Mouse (Mus musculus) T-helper 2 cell (primary cell): ENCODE data around the gene Ciao1.
"Not testable (repeated sequence)": the region's sequence is repeated elsewhere in the genome, so short reads cannot be mapped to it uniquely, and the experiment has no call there.

Experiments
- in situ Hi-C: fragments of 300-600 bp; cut with MboI, MseI; formaldehyde crosslinking; loops from one replicate; pipeline ENCODE4 v1.15.1; 2025; ENCODE audit warnings: high pct_unique_total_duplicates

The Ciao1 gene

GRCm38 (mm10) chr2:127247592-127248333 is at the start of gene Ciao1, which contains the start of gene Tmem127:
Gene Ciao1 (minus strand): TSS chr2:127247816.
Gene Tmem127 (plus strand): TSS chr2:127247908.
- in situ Hi-C loops: loop anchor here (5.0 to 25.0 kb wide), 2 partner anchors 35 to 1415 kb away; no protein-coding TSS in a partner anchor

- in situ Hi-C loops: no loop called here
Observed at GRCm38 (mm10) chr2:127297001-127297805, 49.6 kb upstream of the Ciao1 start.

- in situ Hi-C loops: no loop called here
Observed at GRCm38 (mm10) chr2:127292250-127292649, 44.6 kb upstream of the Ciao1 start.

GRCm38 (mm10) chr2:127278162-127278561 is 30.5 kb upstream of the Ciao1 start:
- in situ Hi-C loops: no loop called here

GRCm38 (mm10) chr2:127275551-127276320 is 28.1 kb upstream of the Ciao1 start:
- in situ Hi-C loops: no loop called here

- in situ Hi-C loops: no loop called here
Observed at GRCm38 (mm10) chr2:127274590-127274989, 27.0 kb upstream of the Ciao1 start.

- in situ Hi-C loops: no loop called here
Observed at GRCm38 (mm10) chr2:127272806-127273205, 25.2 kb upstream of the Ciao1 start.

- in situ Hi-C loops: not testable (repeated sequence)
Observed at GRCm38 (mm10) chr2:127272049-127272448, 24.4 kb upstream of the Ciao1 start.

- in situ Hi-C loops: no loop called here
Observed at GRCm38 (mm10) chr2:127271042-127271515, 23.5 kb upstream of the Ciao1 start.

- in situ Hi-C loops: no loop called here
Observed at GRCm38 (mm10) chr2:127270300-127271041, 22.9 kb upstream of the Ciao1 start.

- in situ Hi-C loops: no loop called here
Observed at GRCm38 (mm10) chr2:127269491-127270299, 22.1 kb upstream of the Ciao1 start, which contains the start of gene Stard7. Gene Stard7 (plus strand): TSS chr2:127270218.

- in situ Hi-C loops: no loop called here
Observed at GRCm38 (mm10) chr2:127267854-127268253, 20.2 kb upstream of the Ciao1 start.

- in situ Hi-C loops: no loop called here
Observed at GRCm38 (mm10) chr2:127262480-127262879, 14.9 kb upstream of the Ciao1 start.

- in situ Hi-C loops: no loop called here
Observed at GRCm38 (mm10) chr2:127259340-127259739, 11.7 kb upstream of the Ciao1 start.

- in situ Hi-C loops: no loop called here
Observed at GRCm38 (mm10) chr2:127255294-127255693, 7.7 kb upstream of the Ciao1 start.

GRCm38 (mm10) chr2:127254604-127255134 is 7.1 kb upstream of the Ciao1 start:
- in situ Hi-C loops: loop anchor here (5.0 kb wide), 1 partner anchor 88 kb away; no protein-coding TSS in a partner anchor

GRCm38 (mm10) chr2:127252787-127253186 is 5.2 kb upstream of the Ciao1 start:
- in situ Hi-C loops: loop anchor here (5.0 kb wide), 1 partner anchor 90 kb away; no protein-coding TSS in a partner anchor

GRCm38 (mm10) chr2:127251880-127252527 is 4.4 kb upstream of the Ciao1 start:
- in situ Hi-C loops: loop anchor here (5.0 kb wide), 1 partner anchor 90 kb away; no protein-coding TSS in a partner anchor

GRCm38 (mm10) chr2:127251457-127251856 is 3.8 kb upstream of the Ciao1 start:
- in situ Hi-C loops: loop anchor here (5.0 kb wide), 1 partner anchor 91 kb away; no protein-coding TSS in a partner anchor
